Mouse (Mus musculus): ENCODE results near the gene Srp72.

DNA sequence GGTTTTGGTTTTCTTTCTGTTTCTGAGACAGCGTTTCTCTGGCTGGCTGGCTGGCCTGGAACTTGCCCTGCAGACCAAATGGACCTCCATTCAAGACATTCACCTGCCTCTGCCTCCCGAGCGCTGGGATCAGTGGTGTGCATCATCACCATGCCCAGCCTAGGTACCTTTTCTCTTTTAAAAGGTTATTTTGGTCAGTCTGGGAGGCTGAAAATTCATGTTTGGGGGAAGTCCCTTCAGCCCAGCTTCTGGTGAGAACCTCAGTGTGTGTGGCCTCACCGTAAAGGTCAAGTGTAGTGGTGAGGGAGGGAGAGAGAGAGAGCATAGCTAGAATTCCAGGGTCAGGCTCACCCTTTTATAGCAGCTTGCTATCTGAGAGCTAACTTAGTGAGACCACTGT is 26.7 kb upstream of the Srp72 start:
- TF ChIP-seq CTCF (IDR thresholded peaks at IDR 0.05; ENCODE audit: low read depth) (no peak), EP300 (optimal IDR thresholded peaks at IDR 0.05) (no peak)
